Mouse (Mus musculus): ENCODE results near the gene Mal. TPM values are rescaled to one million over a fixed set of nuclear protein-coding genes. Genes with fewer than 3 reads are reported as not detected.

Mal gene
- polyA plus RNA-seq, 1 experiment from 2014 or later: 49.8 TPM

GRCm38 (mm10) chr2:127649921-127650320 is 6.6 kb downstream of the Mal start:
- H3K36me3 ChIP-seq (ENCODE audit: insufficient read depth, low read length): no peaks in the 10 kb centered on the region
- no peak overlapping the region for H3K27ac ChIP-seq (ENCODE audit: low read length)
- H3K4me2 ChIP-seq (replicated peaks; ENCODE audit: low read depth, low read length): no peak overlapping the region
- WGBS: 49% methylated on average over 5 of the region's 5 CpGs
- no peak overlapping the region for H3K9ac ChIP-seq (replicated peaks; ENCODE audit: low read depth)
- DNase-seq (ENCODE audit: low spot score) (peak; percentile 37), ATAC-seq (peak; percentile 24; the same call in 1 of the 2 replicates)
- H3K4me3 ChIP-seq (ENCODE audit: low read depth, low read length): no peak overlapping the region
- no peak for TF ChIP-seq CTCF (IDR thresholded peaks at IDR 0.05)
- TF ChIP-seq EP300 (IDR thresholded peaks at IDR 0.05): 0 out of 2 replicates have a peak, but pooled peaks have one; percentile 27
- H3K27me3 ChIP-seq (replicated peaks; ENCODE audit: insufficient read depth, low read length): peaks cover 4% of the 10 kb centered on the region; the same call in 1 of the 2 replicates
- H3K9me3 ChIP-seq (ENCODE audit: low read length): no peaks in the 10 kb centered on the region
- H3K4me1 ChIP-seq (ENCODE audit: insufficient read depth, low read depth, low read length): peaks cover 9% of the 10 kb centered on the region; the same call in 1 of the 2 replicates

GRCm38 (mm10) chr2:127648145-127648544 is 8.3 kb downstream of the Mal start:
- H3K27ac ChIP-seq (ENCODE audit: low read length): no peak overlapping the region
- ATAC-seq: no peak

GRCm38 (mm10) chr2:127646875-127647274 is 9.6 kb downstream of the Mal start:
- Histone ChIP-seq H3K27me3 (replicated peaks; ENCODE audit: insufficient read depth, low read length) (no peaks in the 10 kb centered on the region), H3K4me3 (ENCODE audit: low read depth, low read length) (no peak overlapping the region), H3K27ac (ENCODE audit: low read length) (no peak overlapping the region), H3K9ac (replicated peaks; ENCODE audit: low read depth) (no peak overlapping the region), H3K36me3 (ENCODE audit: insufficient read depth, low read length) (no peaks in the 10 kb centered on the region), H3K4me1 (ENCODE audit: insufficient read depth, low read depth, low read length) (peaks cover 12% of the 10 kb centered on the region), H3K9me3 (ENCODE audit: low read length) (no peaks in the 10 kb centered on the region), H3K4me2 (replicated peaks; ENCODE audit: low read depth, low read length) (no peak overlapping the region)
- ATAC-seq: 0 out of 2 replicates have a peak, but pooled peaks have one; percentile 20
- DNase-seq (ENCODE audit: low spot score): peak; percentile 37
- 32% methylated on average over 5 of the region's 5 CpGs for WGBS
- no peak for TF ChIP-seq CTCF (IDR thresholded peaks at IDR 0.05)
- TF ChIP-seq EP300 (IDR thresholded peaks at IDR 0.05): no peak

More at GRCm38 (mm10) chr2:127648145-127648544, 8.3 kb downstream of the Mal start:
- Histone ChIP-seq H3K9me3 (ENCODE audit: low read length) (no peaks in the 10 kb centered on the region), H3K9ac (replicated peaks; ENCODE audit: low read depth) (no peak overlapping the region), H3K4me1 (ENCODE audit: insufficient read depth, low read depth, low read length) (peaks cover 12% of the 10 kb centered on the region), H3K27me3 (replicated peaks; ENCODE audit: insufficient read depth, low read length) (no peaks in the 10 kb centered on the region), H3K36me3 (ENCODE audit: insufficient read depth, low read length) (no peaks in the 10 kb centered on the region), H3K4me2 (replicated peaks; ENCODE audit: low read depth, low read length) (no peak overlapping the region), H3K4me3 (ENCODE audit: low read depth, low read length) (no peak overlapping the region)
- 94% methylated on average over 6 of the region's 6 CpGs for WGBS
- DNase-seq (ENCODE audit: low spot score): no peak
- TF ChIP-seq CTCF (IDR thresholded peaks at IDR 0.05) (no peak), EP300 (IDR thresholded peaks at IDR 0.05) (no peak)

DNA sequence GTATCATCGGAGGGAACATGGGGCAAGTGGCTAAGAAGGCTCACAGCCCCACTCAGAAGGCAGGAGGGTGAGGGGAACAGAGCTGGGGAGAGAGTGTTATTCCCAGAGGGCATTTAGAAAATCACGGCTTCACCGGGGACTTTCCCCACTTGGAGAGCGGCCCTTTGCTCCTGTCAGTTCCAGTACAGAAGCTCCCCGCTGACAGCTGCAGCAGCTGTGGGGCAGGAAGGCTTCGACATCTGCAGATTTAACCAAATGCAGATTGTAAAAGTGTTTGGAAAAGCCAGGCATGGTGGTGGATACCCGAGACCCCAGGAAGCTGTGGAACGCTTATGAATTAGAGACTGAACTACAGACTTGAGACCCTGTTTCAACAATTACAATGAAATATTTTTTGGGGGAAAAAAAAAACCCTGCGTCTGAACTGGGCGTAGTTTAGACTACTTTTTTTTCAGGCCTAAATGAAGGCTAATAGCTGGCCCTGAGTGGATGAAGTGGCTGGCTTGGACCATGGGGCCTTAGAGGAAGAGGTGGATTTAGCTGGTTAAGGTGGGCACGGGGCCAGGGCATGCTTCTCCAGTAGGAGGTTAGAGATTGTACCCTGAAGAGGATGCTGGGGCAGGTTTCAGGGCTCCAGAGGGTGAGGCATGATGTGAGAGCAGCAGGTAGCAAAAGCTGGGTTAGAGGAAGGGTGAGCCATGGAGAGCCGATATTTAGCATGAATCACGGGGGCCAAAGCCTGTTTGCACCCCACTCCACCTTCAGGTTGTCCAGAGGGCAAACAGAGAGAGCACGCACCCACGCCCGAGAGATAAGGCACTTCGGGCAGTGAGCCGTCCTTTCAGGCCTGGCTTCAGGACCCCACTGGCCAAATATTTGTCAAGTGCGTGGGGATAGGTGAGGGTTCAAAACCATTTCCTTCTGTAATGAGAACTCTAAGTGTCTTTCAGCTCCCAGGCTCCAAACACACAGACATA is 12.5 kb downstream of the Mal start:
- Histone ChIP-seq H3K4me3 (ENCODE audit: low read depth, low read length) (no peak overlapping the region), H3K9ac (replicated peaks; ENCODE audit: low read depth) (no peak overlapping the region), H3K4me1 (ENCODE audit: insufficient read depth, low read depth, low read length) (peaks cover 12% of the 10 kb centered on the region), H3K36me3 (ENCODE audit: insufficient read depth, low read length) (no peaks in the 10 kb centered on the region), H3K4me2 (replicated peaks; ENCODE audit: low read depth, low read length) (no peak overlapping the region), H3K27ac (ENCODE audit: low read length) (peak overlapping the region; percentile 28), H3K9me3 (ENCODE audit: low read length) (no peaks in the 10 kb centered on the region), H3K27me3 (replicated peaks; ENCODE audit: insufficient read depth, low read length) (no peaks in the 10 kb centered on the region)
- ATAC-seq: peak; percentile 48
- DNase-seq (ENCODE audit: low spot score): peak; percentile 47
- WGBS: 33% methylated on average over 19 of the region's 19 CpGs
- TF ChIP-seq EP300 (IDR thresholded peaks at IDR 0.05) (no peak), CTCF (IDR thresholded peaks at IDR 0.05) (no peak)

GRCm38 (mm10) chr2:127638973-127639372 is 17.5 kb downstream of the Mal start:
- no peak overlapping the region for H3K9ac ChIP-seq (replicated peaks; ENCODE audit: low read depth)
- DNase-seq (ENCODE audit: low spot score) (no peak), ATAC-seq (no peak)
- H3K9me3 ChIP-seq (ENCODE audit: low read length): no peaks in the 10 kb centered on the region
- no peak overlapping the region for H3K4me2 ChIP-seq (replicated peaks; ENCODE audit: low read depth, low read length)
- H3K27me3 ChIP-seq (replicated peaks; ENCODE audit: insufficient read depth, low read length): no peaks in the 10 kb centered on the region
- H3K36me3 ChIP-seq (ENCODE audit: insufficient read depth, low read length): no peaks in the 10 kb centered on the region
- 73% methylated on average over 9 of the region's 9 CpGs for WGBS
- H3K4me1 ChIP-seq (ENCODE audit: insufficient read depth, low read depth, low read length): peaks cover 4% of the 10 kb centered on the region; the same call in 1 of the 2 replicates
- H3K27ac ChIP-seq (ENCODE audit: low read length): no peak overlapping the region
- no peak overlapping the region for H3K4me3 ChIP-seq (ENCODE audit: low read depth, low read length)
- TF ChIP-seq EP300 (IDR thresholded peaks at IDR 0.05) (no peak), CTCF (IDR thresholded peaks at IDR 0.05) (no peak)

- Histone ChIP-seq H3K27me3 (replicated peaks; ENCODE audit: insufficient read depth, low read length) (no peaks in the 10 kb centered on the region), H3K27ac (ENCODE audit: low read length) (no peak overlapping the region), H3K4me3 (ENCODE audit: low read depth, low read length) (no peak overlapping the region), H3K36me3 (ENCODE audit: insufficient read depth, low read length) (no peaks in the 10 kb centered on the region), H3K9me3 (ENCODE audit: low read length) (no peaks in the 10 kb centered on the region), H3K9ac (replicated peaks; ENCODE audit: low read depth) (no peak overlapping the region), H3K4me2 (replicated peaks; ENCODE audit: low read depth, low read length) (no peak overlapping the region), H3K4me1 (ENCODE audit: insufficient read depth, low read depth, low read length) (no peaks in the 10 kb centered on the region)
- no peak for DNase-seq (ENCODE audit: low spot score)
- WGBS: 53% methylated on average over 6 of the region's 6 CpGs
- TF ChIP-seq CTCF (IDR thresholded peaks at IDR 0.05): no peak
- TF ChIP-seq EP300 (IDR thresholded peaks at IDR 0.05): no peak
- no peak for ATAC-seq
Observed at GRCm38 (mm10) chr2:127635581-127635980, 20.9 kb downstream of the Mal start.

All from lung, postnatal 0 days (tissue).